Comparison of ENCODE assay signal across 27 mouse cellular contexts in the genomic region with DNA sequence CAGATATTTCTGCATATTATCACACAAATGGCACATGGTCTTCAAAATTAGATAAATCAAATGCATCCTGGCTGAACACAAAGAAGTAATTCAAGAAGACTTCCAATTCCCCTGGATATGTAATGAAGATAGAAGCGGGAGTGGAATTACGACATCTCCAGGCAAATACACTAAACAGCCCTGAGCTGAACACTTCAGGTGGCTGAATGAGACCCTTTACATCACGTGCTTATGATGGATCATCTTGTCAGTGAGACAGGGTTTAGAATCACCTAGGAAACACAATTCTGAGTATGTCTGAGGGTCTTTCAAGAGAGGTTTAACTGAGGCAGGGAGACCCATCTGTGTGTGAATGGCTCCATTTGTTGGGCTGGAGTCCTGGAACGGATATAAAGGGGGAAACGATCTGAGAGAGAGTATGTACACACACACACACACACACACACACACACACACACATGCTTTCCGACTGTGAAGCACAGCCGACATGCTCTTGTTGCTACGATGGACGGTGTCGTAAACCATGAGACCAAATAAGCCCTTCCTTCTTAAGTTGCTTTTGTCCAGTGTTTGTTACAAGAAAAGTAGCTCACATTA. TPM values are rescaled to one million over a fixed set of nuclear protein-coding genes. Genes with fewer than 3 reads are reported as not detected.
DNase-seq lines count a peak whose midpoint lies in the region; ATAC-seq and TF ChIP-seq lines count a peak whose summit lies in the region.
"Had no signal": no experiment of that assay in that cellular context is flagged by ENCODE, and none has a peak within 500 bp of the region (broad histone marks: within the 10 kb centered on the region; RNA-seq: fewer than 3 reads in every experiment).

No protein-coding gene starts in this region.

- H3K9ac ChIP-seq in forebrain, postnatal 0 days, result no peak overlapping the region
- no peak overlapping the region for H3K9ac ChIP-seq in forebrain, embryonic 11.5 days (ENCODE audit: low read length)
- H3K9ac ChIP-seq in hindbrain, postnatal 0 days (replicated peaks; ENCODE audit: low read length), result no peak overlapping the region
- H3K9ac ChIP-seq in hindbrain, embryonic 12.5 days, result no peak overlapping the region
- H3K9ac ChIP-seq in kidney, embryonic 14.5 days (ENCODE audit: low read depth, low read length), result no peak overlapping the region
- H3K9ac ChIP-seq: embryonic facial prominence, embryonic 12.5 days; embryonic facial prominence, embryonic 15.5 days; forebrain, embryonic 12.5 days; forebrain, embryonic 15.5 days; heart, embryonic 13.5 days; hindbrain, embryonic 13.5 days had no signal

- no peaks in the 10 kb centered on the region for H3K27me3 ChIP-seq in forebrain, postnatal 0 days (ENCODE audit: insufficient read depth, low read length)
- H3K27me3 ChIP-seq in forebrain, embryonic 11.5 days (ENCODE audit: control insufficient read depth, insufficient read depth, low read length), result no peaks in the 10 kb centered on the region
- H3K27me3 ChIP-seq in hindbrain, postnatal 0 days (ENCODE audit: insufficient read depth, low read length), result no peaks in the 10 kb centered on the region
- no peaks in the 10 kb centered on the region for H3K27me3 ChIP-seq in hindbrain, embryonic 12.5 days
- H3K27me3 ChIP-seq in kidney, embryonic 14.5 days (ENCODE audit: control insufficient read depth, insufficient read depth, low read length), result no peaks in the 10 kb centered on the region
- H3K27me3 ChIP-seq: embryonic facial prominence, embryonic 12.5 days; embryonic facial prominence, embryonic 15.5 days; forebrain, embryonic 12.5 days; forebrain, embryonic 15.5 days; heart, embryonic 13.5 days; hindbrain, embryonic 13.5 days had no signal

- no peak for TF ChIP-seq CTCF in forebrain, postnatal 0 days (IDR thresholded peaks at IDR 0.05; ENCODE audit: low read depth)
- TF ChIP-seq CTCF in hindbrain, postnatal 0 days (IDR thresholded peaks at IDR 0.05; ENCODE audit: low read depth), result no peak
- TF ChIP-seq CTCF in brain, embryonic 14.5 days (IDR thresholded peaks at IDR 0.05; ENCODE audit: borderline replicate concordance, extremely low read depth, insufficient read depth, insufficient read length), result no peak
- no peak for TF ChIP-seq CTCF in olfactory bulb, adult 2 months (IDR thresholded peaks at IDR 0.05; ENCODE audit: insufficient read depth, low read depth, low read length)

- H3K4me2 ChIP-seq in forebrain, postnatal 0 days (ENCODE audit: low read depth), result no peak overlapping the region
- H3K4me2 ChIP-seq in forebrain, embryonic 11.5 days (ENCODE audit: low read depth, low read length, severe bottlenecking), result no peak overlapping the region
- H3K4me2 ChIP-seq in hindbrain, postnatal 0 days (ENCODE audit: low read depth, low read length), result no peak overlapping the region
- H3K4me2 ChIP-seq in hindbrain, embryonic 12.5 days (replicated peaks), result no peak overlapping the region
- no peak overlapping the region for H3K4me2 ChIP-seq in kidney, embryonic 14.5 days (replicated peaks; ENCODE audit: low read depth, low read length)
- H3K4me2 ChIP-seq: embryonic facial prominence, embryonic 12.5 days; embryonic facial prominence, embryonic 15.5 days; forebrain, embryonic 12.5 days; forebrain, embryonic 15.5 days; heart, embryonic 13.5 days; hindbrain, embryonic 13.5 days had no signal

- H3K27ac ChIP-seq in forebrain, postnatal 0 days (ENCODE audit: low read depth, low read length), result no peak overlapping the region
- H3K27ac ChIP-seq in forebrain, embryonic 11.5 days (ENCODE audit: low read depth, low read length), result no peak overlapping the region
- H3K27ac ChIP-seq in hindbrain, postnatal 0 days, result no peak overlapping the region
- H3K27ac ChIP-seq in hindbrain, embryonic 12.5 days, result no peak overlapping the region
- 0 out of 2 replicates have a peak overlapping the region, but pooled peaks have one; percentile 4 for H3K27ac ChIP-seq in olfactory bulb, adult 2 months (ENCODE audit: insufficient read depth, low read depth, low read length)
- no peak overlapping the region for H3K27ac ChIP-seq in kidney, embryonic 14.5 days (ENCODE audit: low read depth, low read length)
- H3K27ac ChIP-seq: embryonic facial prominence, embryonic 12.5 days; embryonic facial prominence, embryonic 15.5 days; forebrain, embryonic 12.5 days; forebrain, embryonic 15.5 days; heart, adult 2 months; heart, embryonic 10.5 days; heart, embryonic 13.5 days; hindbrain, embryonic 13.5 days had no signal

- DNase-seq in forebrain, postnatal 0 days, result no peak
- no peak for DNase-seq in forebrain, embryonic 11.5 days (ENCODE audit: low spot score)
- peak; percentile 10 for DNase-seq in hindbrain, postnatal 0 days (ENCODE audit: low spot score)
- peak; percentile 35 for DNase-seq in brain, embryonic 14.5 days (ENCODE audit: low read depth)
- DNase-seq: adrenal gland, adult 8-10 months; adrenal gland, postnatal 36 days; cerebellum, adult 11 months; cerebellum, adult 2 months; cerebellum, adult 9-11 months; cerebellum, postnatal 25 days; gastrocnemius, postnatal 10 days; gastrocnemius, postnatal 36 days; heart, adult 2 months; heart, postnatal 14 days; heart, postnatal 4 days had no signal

- H3K9me3 ChIP-seq in forebrain, postnatal 0 days (ENCODE audit: low read length), result no peaks in the 10 kb centered on the region
- H3K9me3 ChIP-seq in forebrain, embryonic 11.5 days (ENCODE audit: control insufficient read depth, low read length), result no peaks in the 10 kb centered on the region
- H3K9me3 ChIP-seq in hindbrain, postnatal 0 days (ENCODE audit: low read length), result no peaks in the 10 kb centered on the region
- H3K9me3 ChIP-seq in hindbrain, embryonic 12.5 days (replicated peaks), result no peaks in the 10 kb centered on the region
- H3K9me3 ChIP-seq in kidney, embryonic 14.5 days (ENCODE audit: control insufficient read depth, low read length), result no peaks in the 10 kb centered on the region
- H3K9me3 ChIP-seq: embryonic facial prominence, embryonic 12.5 days; embryonic facial prominence, embryonic 15.5 days; forebrain, embryonic 12.5 days; forebrain, embryonic 15.5 days; heart, embryonic 10.5 days; heart, embryonic 13.5 days; hindbrain, embryonic 13.5 days had no signal

- peak; percentile 20; the same call in 1 of the 2 replicates for ATAC-seq in forebrain, postnatal 0 days
- ATAC-seq in forebrain, embryonic 11.5 days (replicated peaks; ENCODE audit: low FRiP score), result no peak
- no peak for ATAC-seq in hindbrain, postnatal 0 days
- no peak for ATAC-seq in hindbrain, embryonic 12.5 days (ENCODE audit: low FRiP score)
- ATAC-seq in kidney, embryonic 14.5 days (ENCODE audit: low FRiP score, low TSS enrichment), result no peak
- ATAC-seq: activated CD4-positive, CD25-positive, alpha-beta regulatory T cell, adult 4 months; forebrain, embryonic 15.5 days; inflammation-experienced regulatory T-cells, adult 6 months had no signal

- no peaks in the 10 kb centered on the region for H3K36me3 ChIP-seq in forebrain, postnatal 0 days (ENCODE audit: insufficient read depth)
- H3K36me3 ChIP-seq in forebrain, embryonic 11.5 days (ENCODE audit: control insufficient read depth, insufficient read depth, low read length), result no peaks in the 10 kb centered on the region
- H3K36me3 ChIP-seq in hindbrain, postnatal 0 days (ENCODE audit: insufficient read depth, low read length), result no peaks in the 10 kb centered on the region
- no peaks in the 10 kb centered on the region for H3K36me3 ChIP-seq in hindbrain, embryonic 12.5 days
- no peaks in the 10 kb centered on the region for H3K36me3 ChIP-seq in kidney, embryonic 14.5 days (ENCODE audit: control insufficient read depth, insufficient read depth, low read length)
- H3K36me3 ChIP-seq: embryonic facial prominence, embryonic 12.5 days; embryonic facial prominence, embryonic 15.5 days; forebrain, embryonic 12.5 days; forebrain, embryonic 15.5 days; heart, embryonic 10.5 days; heart, embryonic 13.5 days; hindbrain, embryonic 13.5 days had no signal

- no peak overlapping the region for H3K4me3 ChIP-seq in forebrain, postnatal 0 days (ENCODE audit: low read depth, low read length)
- H3K4me3 ChIP-seq in forebrain, embryonic 11.5 days (ENCODE audit: low read depth, low read length), result no peak overlapping the region
- no peak overlapping the region for H3K4me3 ChIP-seq in hindbrain, postnatal 0 days (ENCODE audit: low read length)
- H3K4me3 ChIP-seq in hindbrain, embryonic 12.5 days, result no peak overlapping the region
- no peak overlapping the region for H3K4me3 ChIP-seq in olfactory bulb, adult 2 months (ENCODE audit: insufficient read depth, low read depth, low read length)
- H3K4me3 ChIP-seq in kidney, embryonic 14.5 days (ENCODE audit: low read length), result no peak overlapping the region
- H3K4me3 ChIP-seq: embryonic facial prominence, embryonic 12.5 days; embryonic facial prominence, embryonic 15.5 days; forebrain, embryonic 12.5 days; forebrain, embryonic 15.5 days; heart, adult 2 months; heart, embryonic 10.5 days; heart, embryonic 13.5 days; hindbrain, embryonic 13.5 days had no signal

- no peaks in the 10 kb centered on the region for H3K4me1 ChIP-seq in forebrain, postnatal 0 days (ENCODE audit: insufficient read depth)
- H3K4me1 ChIP-seq in forebrain, embryonic 11.5 days (replicated peaks; ENCODE audit: control insufficient read depth, insufficient read depth, low read length), result no peaks in the 10 kb centered on the region
- H3K4me1 ChIP-seq in hindbrain, postnatal 0 days (ENCODE audit: insufficient read depth, low read length), result peaks cover 5% of the 10 kb centered on the region; the same call in 1 of the 2 replicates
- 0 out of 2 replicates have a peak, but pooled peaks cover 2% of the 10 kb centered on the region for H3K4me1 ChIP-seq in hindbrain, embryonic 12.5 days
- peaks cover 9% of the 10 kb centered on the region for H3K4me1 ChIP-seq in olfactory bulb, adult 2 months (ENCODE audit: control insufficient read depth, insufficient read depth, low read length)
- no peaks in the 10 kb centered on the region for H3K4me1 ChIP-seq in kidney, embryonic 14.5 days (ENCODE audit: control insufficient read depth, insufficient read depth, low read length)
- H3K4me1 ChIP-seq: embryonic facial prominence, embryonic 12.5 days had no signal

- no peak for TF ChIP-seq POLR2A in brain, embryonic 14.5 days (IDR thresholded peaks at IDR 0.05; ENCODE audit: borderline replicate concordance, extremely low read depth, insufficient read depth, insufficient read length, poor library complexity, severe bottlenecking)
- no peak for TF ChIP-seq POLR2A in olfactory bulb, adult 2 months (IDR thresholded peaks at IDR 0.05; ENCODE audit: insufficient read depth, low read depth, low read length)

- 57% methylated on average over 10 of the region's 10 CpGs for WGBS in forebrain, postnatal 0 days
- 81% methylated on average over 10 of the region's 10 CpGs for WGBS in forebrain, embryonic 11.5 days
- WGBS in hindbrain, postnatal 0 days, result 49% methylated on average over 10 of the region's 10 CpGs
- 67% methylated on average over 10 of the region's 10 CpGs for WGBS in hindbrain, embryonic 12.5 days
- 71% methylated on average over 10 of the region's 10 CpGs for WGBS in olfactory bulb, adult 2 months
- 43% methylated on average over 10 of the region's 10 CpGs for WGBS in kidney, embryonic 14.5 days

RNA-seq across cellular contexts. Expression of a gene that starts 53.5 kb away (rescaled TPM):
- total RNA-seq in forebrain, postnatal 0 days (2014; rRNA removed), result 41.2 and 64.4 TPM in 2 replicates
- polyA plus RNA-seq in forebrain, postnatal 0 days (2015; fragmentation: Nextera tagmentation; extraction: Ambion mirVana), result 11.6 and 15.8 TPM in 2 replicates
- polyA plus RNA-seq in forebrain, embryonic 11.5 days (2014; fragmentation: Nextera tagmentation; extraction: Ambion mirVana), result 28.3 and 30.3 TPM in 2 replicates
- total RNA-seq in hindbrain, postnatal 0 days (2014; rRNA removed), result 46.2 and 69.5 TPM in 2 replicates
- 20.2 and 24.2 TPM in 2 replicates for polyA plus RNA-seq in hindbrain, postnatal 0 days (2015; fragmentation: Nextera tagmentation; extraction: Ambion mirVana)
- 36.3 and 36.7 TPM in 2 replicates for polyA plus RNA-seq in hindbrain, embryonic 12.5 days (2016; fragmentation: Nextera tagmentation; extraction: Ambion mirVana)
- polyA plus RNA-seq in brain, embryonic 14.5 days (2012; rRNA removed), result 29.6 and 44.8 TPM in 2 replicates
- not detected in 2 replicates for polyA plus RNA-seq in olfactory bulb, adult 2 months (2012; ENCODE audit: insufficient read depth, insufficient read length, low replicate concordance, missing spikeins)
- polyA plus RNA-seq in kidney, embryonic 14.5 days (2014; fragmentation: Nextera tagmentation; extraction: Ambion mirVana), result 18.9 and 21.3 TPM in 2 replicates
- polyA plus RNA-seq: activated CD4-positive, CD25-positive, alpha-beta regulatory T cell, adult 4 months; inflammation-experienced regulatory T-cells, adult 6 months had no signal

Comparison
In these comparisons a context has a peak if more than half of its experiments do, and no peak if none do; other contexts are left out.
1. DNase-seq: peak in hindbrain, postnatal 0 days (single experiment) and brain, embryonic 14.5 days (single experiment); none in forebrain, postnatal 0 days (single experiment) and forebrain, embryonic 11.5 days (single experiment).